Mouse (Mus musculus) heart, embryonic 13.5 days (tissue): ENCODE results near the gene Smlr1. TPM values are rescaled to one million over a fixed set of nuclear protein-coding genes. Genes with fewer than 3 reads are reported as not detected.

ENCODE experiments used
- ATAC-seq: fragments of 200-750 bp; cut with Nextera tagmentation; 2 replicates; pipeline ENCODE4 v1.8.0; 2017; ENCODE audit warnings: moderate TSS enrichment; ENCODE audit not compliant: insufficient number of reproducible peaks, low FRiP score, low TSS enrichment; ENCODE audit errors: extremely low read depth
- H3K27ac ChIP-seq: fragments of 300-500 bp; sonication (generic); replicated peaks from 2 replicates; pipeline ENCODE4 v1.5.1; 2015; ENCODE audit warnings: moderate library complexity, mild to moderate bottlenecking, inconsistent platforms
- H3K27me3 ChIP-seq: fragments of 300-500 bp; sonication (generic); replicated peaks from 2 replicates; pipeline ENCODE4 v1.6.1; 2015; ENCODE audit warnings: mild to moderate bottlenecking, inconsistent platforms
- H3K36me3 ChIP-seq: fragments of 300-500 bp; sonication (generic); 2 replicates; pipeline ENCODE4 v1.6.1; 2015; ENCODE audit warnings: mild to moderate bottlenecking, inconsistent platforms
- H3K4me1 ChIP-seq: fragments of 300-500 bp; sonication (generic); 2 replicates; pipeline ENCODE4 v1.6.1; 2015; ENCODE audit warnings: inconsistent platforms
- H3K4me2 ChIP-seq: fragments of 300-500 bp; sonication (generic); 2 replicates; pipeline ENCODE4 v1.6.1; 2015; ENCODE audit warnings: inconsistent platforms, mild to moderate bottlenecking, moderate library complexity
- H3K4me3 ChIP-seq: fragments of 300-500 bp; sonication (generic); 2 replicates; pipeline ENCODE4 v1.5.1; 2015; ENCODE audit warnings: moderate library complexity, mild to moderate bottlenecking, inconsistent platforms
- H3K9ac ChIP-seq: fragments of 300-500 bp; sonication (generic); 2 replicates; pipeline ENCODE4 v1.6.1; 2015; ENCODE audit warnings: inconsistent platforms, mild to moderate bottlenecking, moderate library complexity
- H3K9me3 ChIP-seq: fragments of 300-500 bp; sonication (generic); 2 replicates; pipeline ENCODE4 v1.6.1; 2016; ENCODE audit warnings: inconsistent platforms
- WGBS: fragments of 180-500 bp; shearing (Covaris S2); methylation state at CpG from one replicate; pipeline ENCODE4 v1.1.7; 2015; ENCODE audit warnings: mixed read lengths; 5-methylcytosine and 5-hydroxymethylcytosine counted together
- polyA plus RNA-seq: library from polyadenylated mRNA; unstranded; fragments of >200 nt; fragmentation: Nextera tagmentation; extraction: Ambion mirVana; gene quantifications from 2 replicates; pipeline ENCODE4 v1.2.1, GENCODE M21; 2015

The Smlr1 gene
- not detected in 2 replicates for polyA plus RNA-seq

GRCm38 (mm10) chr10:25535891-25536331, at the start of gene Smlr1:
TSS of gene Smlr1 (minus strand) at chr10:25536267.
- Histone ChIP-seq H3K9ac (no peak within 1 kb of the TSS), H3K4me3 (no peak within 1 kb of the TSS), H3K4me1 (peaks cover 30% of the 10 kb centered on the region), H3K27ac (no peak within 1 kb of the TSS), H3K27me3 (no peaks in the 10 kb centered on the region), H3K4me2 (no peak within 1 kb of the TSS), H3K36me3 (no peaks in the 10 kb centered on the region), H3K9me3 (no peaks in the 10 kb centered on the region)
- ATAC-seq, result no peak
- 87% methylated on average over 10 of the region's 10 CpGs for WGBS

GRCm38 (mm10) chr10:25584899-25585298, 48.8 kb upstream of the Smlr1 start:
- Histone ChIP-seq H3K27me3 (no peaks in the 10 kb centered on the region), H3K9me3 (no peaks in the 10 kb centered on the region)
- no peak for ATAC-seq

GRCm38 (mm10) chr10:25580066-25580465, 44.0 kb upstream of the Smlr1 start:
- WGBS, result 69% methylated on average over 2 of the region's 2 CpGs
- Histone ChIP-seq H3K4me3 (no peak overlapping the region), H3K9me3 (no peaks in the 10 kb centered on the region), H3K27me3 (no peaks in the 10 kb centered on the region), H3K4me1 (no peaks in the 10 kb centered on the region), H3K36me3 (no peaks in the 10 kb centered on the region), H3K27ac (no peak overlapping the region), H3K9ac (no peak overlapping the region), H3K4me2 (no peak overlapping the region)
- no peak for ATAC-seq

More at GRCm38 (mm10) chr10:25584899-25585298, 48.8 kb upstream of the Smlr1 start:
- H3K4me3 ChIP-seq, result no peak overlapping the region
- no peak overlapping the region for H3K27ac ChIP-seq
- no peak overlapping the region for H3K9ac ChIP-seq
- H3K4me1 ChIP-seq, result no peaks in the 10 kb centered on the region
- H3K36me3 ChIP-seq, result no peaks in the 10 kb centered on the region
- 84% methylated on average over 6 of the region's 6 CpGs for WGBS
- H3K4me2 ChIP-seq, result no peak overlapping the region

GRCm38 (mm10) chr10:25571319-25572240, 35.5 kb upstream of the Smlr1 start:
- 71% methylated on average over 9 of the region's 9 CpGs for WGBS
- no peak overlapping the region for H3K4me2 ChIP-seq
- H3K4me3 ChIP-seq, result no peak overlapping the region
- H3K27ac ChIP-seq, result no peak overlapping the region
- no peaks in the 10 kb centered on the region for H3K9me3 ChIP-seq
- no peaks in the 10 kb centered on the region for H3K27me3 ChIP-seq
- H3K36me3 ChIP-seq, result no peaks in the 10 kb centered on the region
- ATAC-seq, result no peak
- no peaks in the 10 kb centered on the region for H3K4me1 ChIP-seq
- H3K9ac ChIP-seq, result no peak overlapping the region

- H3K4me3 ChIP-seq, result no peak overlapping the region
- no peaks in the 10 kb centered on the region for H3K9me3 ChIP-seq
- H3K27me3 ChIP-seq, result no peaks in the 10 kb centered on the region
- H3K4me2 ChIP-seq, result no peak overlapping the region
- WGBS, result 42% methylated on average over 4 of the region's 4 CpGs
- H3K4me1 ChIP-seq, result no peaks in the 10 kb centered on the region
- ATAC-seq, result no peak
- no peak overlapping the region for H3K9ac ChIP-seq
- H3K27ac ChIP-seq, result no peak overlapping the region
- H3K36me3 ChIP-seq, result no peaks in the 10 kb centered on the region
These were observed 16.9 kb upstream of the Smlr1 start for GRCm38 (mm10) chr10:25552936-25553335.

GRCm38 (mm10) chr10:25541097-25541496, 5.0 kb upstream of the Smlr1 start:
- peaks cover 12% of the 10 kb centered on the region; the same call in 1 of the 2 replicates for H3K4me1 ChIP-seq
- no peak overlapping the region for H3K9ac ChIP-seq
- H3K27me3 ChIP-seq, result no peaks in the 10 kb centered on the region
- no peak for ATAC-seq
- no peak overlapping the region for H3K27ac ChIP-seq
- H3K4me3 ChIP-seq, result no peak overlapping the region
- no peak overlapping the region for H3K4me2 ChIP-seq
- WGBS, result 88% methylated on average over 3 of the region's 3 CpGs
- H3K36me3 ChIP-seq, result no peaks in the 10 kb centered on the region
- no peaks in the 10 kb centered on the region for H3K9me3 ChIP-seq

- H3K4me3 ChIP-seq, result no peak overlapping the region
- H3K9me3 ChIP-seq, result no peaks in the 10 kb centered on the region
- H3K4me2 ChIP-seq, result peak overlapping the region; percentile 44
- H3K27me3 ChIP-seq, result no peaks in the 10 kb centered on the region
- WGBS, result 43% methylated on average over 6 of the region's 6 CpGs
- ATAC-seq, result no peak
- H3K9ac ChIP-seq, result no peak overlapping the region
- H3K27ac ChIP-seq, result peak overlapping the region; percentile 70
- H3K36me3 ChIP-seq, result no peaks in the 10 kb centered on the region
- peaks cover 12% of the 10 kb centered on the region; the same call in 1 of the 2 replicates for H3K4me1 ChIP-seq
These were observed 3.7 kb upstream of the Smlr1 start for GRCm38 (mm10) chr10:25539771-25540168.

GRCm38 (mm10) chr10:25539146-25539770, 3.2 kb upstream of the Smlr1 start:
- peaks cover 15% of the 10 kb centered on the region for H3K4me1 ChIP-seq
- no peak overlapping the region for H3K9ac ChIP-seq
- no peak for ATAC-seq
- no peaks in the 10 kb centered on the region for H3K9me3 ChIP-seq
- no peak overlapping the region for H3K4me3 ChIP-seq
- H3K27me3 ChIP-seq, result no peaks in the 10 kb centered on the region
- peak overlapping the region; percentile 70 for H3K27ac ChIP-seq
- WGBS, result 43% methylated on average over 4 of the region's 4 CpGs
- peak overlapping the region; percentile 44 for H3K4me2 ChIP-seq
- no peaks in the 10 kb centered on the region for H3K36me3 ChIP-seq

GRCm38 (mm10) chr10:25538738-25539137, 2.7 kb upstream of the Smlr1 start:
- Histone ChIP-seq H3K9me3 (no peaks in the 10 kb centered on the region), H3K9ac (no peak overlapping the region), H3K27me3 (no peaks in the 10 kb centered on the region), H3K4me2 (no peak overlapping the region), H3K4me3 (no peak overlapping the region), H3K27ac (peak overlapping the region; percentile 70; the same call in 1 of the 2 replicates), H3K4me1 (peaks cover 20% of the 10 kb centered on the region), H3K36me3 (no peaks in the 10 kb centered on the region)
- 45% methylated on average over 1 of the region's 1 CpGs for WGBS
- ATAC-seq, result no peak

- H3K27ac ChIP-seq, result no peak overlapping the region
- peaks cover 30% of the 10 kb centered on the region for H3K4me1 ChIP-seq
- H3K36me3 ChIP-seq, result no peaks in the 10 kb centered on the region
- no peak overlapping the region for H3K4me3 ChIP-seq
- H3K9ac ChIP-seq, result no peak overlapping the region
- no peak overlapping the region for H3K4me2 ChIP-seq
- H3K27me3 ChIP-seq, result no peaks in the 10 kb centered on the region
- ATAC-seq, result no peak
- H3K9me3 ChIP-seq, result no peaks in the 10 kb centered on the region
- 88% methylated on average over 6 of the region's 6 CpGs for WGBS
These were observed 554 bp upstream of the Smlr1 start for GRCm38 (mm10) chr10:25536621-25537020.

GRCm38 (mm10) chr10:25534467-25534866, 1.6 kb downstream of the Smlr1 start:
- 78% methylated on average over 5 of the region's 5 CpGs for WGBS
- H3K9me3 ChIP-seq, result no peaks in the 10 kb centered on the region
- H3K4me1 ChIP-seq, result peaks cover 23% of the 10 kb centered on the region
- no peaks in the 10 kb centered on the region for H3K27me3 ChIP-seq
- no peaks in the 10 kb centered on the region for H3K36me3 ChIP-seq
- no peak overlapping the region for H3K27ac ChIP-seq
- no peak overlapping the region for H3K4me2 ChIP-seq
- ATAC-seq, result no peak
- H3K9ac ChIP-seq, result no peak overlapping the region
- H3K4me3 ChIP-seq, result no peak overlapping the region
